Mouse (Mus musculus) hindbrain, embryonic 11.5 days (tissue): Measurements from ENCODE around the gene Map3k5. TPM values are rescaled to one million over a fixed set of nuclear protein-coding genes. Genes with fewer than 3 reads are reported as not detected.

Source experiments
- ATAC-seq: fragments of 200-750 bp; cut with Nextera tagmentation; 2 replicates; pipeline ENCODE4 v1.8.0; 2017; ENCODE audit warnings: mild to moderate bottlenecking, moderate TSS enrichment, moderate library complexity; ENCODE audit not compliant: low FRiP score
- DNase-seq: peaks from one replicate; pipeline ENCODE4 v3.0.0-alpha.2; 2015; ENCODE audit warnings: low spot score
- H3K27ac ChIP-seq: fragments of 300-500 bp; sonication (generic); 2 replicates; pipeline ENCODE4 v1.5.1; 2014; ENCODE audit warnings: mild to moderate bottlenecking, low read depth, low read length
- H3K27me3 ChIP-seq: fragments of 300-500 bp; sonication (generic); 2 replicates; pipeline ENCODE4 v1.6.1; 2014; ENCODE audit warnings: mild to moderate bottlenecking, low read length, moderate library complexity, mixed read lengths; ENCODE audit not compliant: control insufficient read depth, insufficient read depth
- H3K36me3 ChIP-seq: fragments of 300-500 bp; sonication (generic); 2 replicates; pipeline ENCODE4 v1.6.1; 2014; ENCODE audit warnings: mild to moderate bottlenecking, low read length, moderate library complexity, mixed read lengths; ENCODE audit not compliant: control insufficient read depth, insufficient read depth
- H3K4me1 ChIP-seq: fragments of 300-500 bp; sonication (generic); replicated peaks from 2 replicates; pipeline ENCODE4 v1.6.1; 2014; ENCODE audit warnings: low read length, mixed read lengths; ENCODE audit not compliant: control insufficient read depth, insufficient read depth
- H3K4me2 ChIP-seq: fragments of 300-500 bp; sonication (generic); replicated peaks from 2 replicates; pipeline ENCODE4 v1.6.1; 2014; ENCODE audit warnings: mild to moderate bottlenecking, low read depth, low read length
- H3K4me3 ChIP-seq: fragments of 300-500 bp; sonication (generic); 2 replicates; pipeline ENCODE4 v1.5.1; 2014; ENCODE audit warnings: low read depth, low read length
- H3K9ac ChIP-seq: fragments of 300-500 bp; sonication (generic); 2 replicates; pipeline ENCODE4 v1.6.1; 2014; ENCODE audit warnings: low read depth, low read length
- H3K9me3 ChIP-seq: fragments of 300-500 bp; sonication (generic); 2 replicates; pipeline ENCODE4 v1.6.1; 2016; ENCODE audit warnings: low read length; ENCODE audit not compliant: control insufficient read depth
- WGBS: fragments of 180-500 bp; shearing (Covaris S2); extraction: QIAGEN DNeasy Blood & Tissue Kit; methylation state at CpG from one replicate; pipeline ENCODE4 v1.1.7; 2014; 5-methylcytosine and 5-hydroxymethylcytosine counted together
- polyA plus RNA-seq: library from polyadenylated mRNA; unstranded; fragments of >200 nt; fragmentation: Nextera tagmentation; extraction: Ambion mirVana; gene quantifications from 2 replicates; pipeline ENCODE4 v1.2.1, GENCODE M21; 2014

Gene Map3k5
- polyA plus RNA-seq, 1 experiment from 2014 or later: 0.66 TPM

- ATAC-seq (no peak), DNase-seq (no peak)
- H3K9me3 ChIP-seq: no peaks in the 10 kb centered on the region
- H3K27ac ChIP-seq: no peak overlapping the region
- H3K36me3 ChIP-seq: no peaks in the 10 kb centered on the region
- H3K9ac ChIP-seq: no peak overlapping the region
- no peaks in the 10 kb centered on the region for H3K4me1 ChIP-seq
- H3K4me2 ChIP-seq: no peak overlapping the region
- H3K4me3 ChIP-seq: no peak overlapping the region
- WGBS: 60% methylated on average over 4 of the region's 4 CpGs
- H3K27me3 ChIP-seq: no peaks in the 10 kb centered on the region
These were observed 224.5 kb downstream of the Map3k5 start for GRCm38 (mm10) chr10:20158756-20159155.

DNA sequence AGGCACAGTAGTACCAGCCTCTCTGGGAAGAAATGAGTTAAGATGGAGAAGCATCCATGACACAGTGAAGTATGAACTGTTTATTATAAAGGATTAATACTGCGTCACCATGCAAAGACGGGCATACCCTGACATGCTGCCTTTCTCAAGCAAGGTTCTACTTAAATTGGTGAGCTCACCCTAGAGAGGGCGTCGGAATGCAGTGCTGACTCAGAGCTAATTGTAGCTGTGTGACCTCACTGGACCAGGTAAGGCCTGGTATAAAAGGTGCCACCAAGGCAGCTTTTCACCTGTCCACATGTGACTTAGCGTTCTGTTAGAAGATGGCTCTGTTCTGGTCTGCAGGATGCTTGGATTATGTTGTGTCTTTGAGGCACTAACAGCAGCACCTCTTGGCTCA is 225.0 kb downstream of the Map3k5 start:
- H3K27ac ChIP-seq: no peak overlapping the region
- no peaks in the 10 kb centered on the region for H3K4me1 ChIP-seq
- H3K27me3 ChIP-seq: no peaks in the 10 kb centered on the region
- H3K4me2 ChIP-seq: no peak overlapping the region
- ATAC-seq: no peak
- no peak overlapping the region for H3K4me3 ChIP-seq
- no peaks in the 10 kb centered on the region for H3K9me3 ChIP-seq
- no peaks in the 10 kb centered on the region for H3K36me3 ChIP-seq
- no peak overlapping the region for H3K9ac ChIP-seq
- 88% methylated on average over 5 of the region's 5 CpGs for WGBS
- no peak for DNase-seq

- H3K9me3 ChIP-seq: no peaks in the 10 kb centered on the region
- DNase-seq (no peak), ATAC-seq (no peak)
- no peaks in the 10 kb centered on the region for H3K36me3 ChIP-seq
- WGBS: 62% methylated on average over 8 of the region's 8 CpGs
- H3K4me2 ChIP-seq: no peak overlapping the region
- H3K27ac ChIP-seq: no peak overlapping the region
- no peaks in the 10 kb centered on the region for H3K4me1 ChIP-seq
- no peak overlapping the region for H3K9ac ChIP-seq
- H3K27me3 ChIP-seq: no peaks in the 10 kb centered on the region
- H3K4me3 ChIP-seq: no peak overlapping the region
These were observed 226.6 kb downstream of the Map3k5 start for GRCm38 (mm10) chr10:20160914-20161313.

- no peak overlapping the region for H3K9ac ChIP-seq
- H3K4me1 ChIP-seq: no peaks in the 10 kb centered on the region
- no peak overlapping the region for H3K4me2 ChIP-seq
- WGBS: 87% methylated on average over 5 of the region's 5 CpGs
- H3K9me3 ChIP-seq: no peaks in the 10 kb centered on the region
- no peak overlapping the region for H3K4me3 ChIP-seq
- H3K27ac ChIP-seq: no peak overlapping the region
- H3K36me3 ChIP-seq: no peaks in the 10 kb centered on the region
- DNase-seq: no peak
- no peak for ATAC-seq
- H3K27me3 ChIP-seq: no peaks in the 10 kb centered on the region; the same call in 1 of the 2 replicates
These were observed 230.5 kb downstream of the Map3k5 start for GRCm38 (mm10) chr10:20164810-20165209.

DNA sequence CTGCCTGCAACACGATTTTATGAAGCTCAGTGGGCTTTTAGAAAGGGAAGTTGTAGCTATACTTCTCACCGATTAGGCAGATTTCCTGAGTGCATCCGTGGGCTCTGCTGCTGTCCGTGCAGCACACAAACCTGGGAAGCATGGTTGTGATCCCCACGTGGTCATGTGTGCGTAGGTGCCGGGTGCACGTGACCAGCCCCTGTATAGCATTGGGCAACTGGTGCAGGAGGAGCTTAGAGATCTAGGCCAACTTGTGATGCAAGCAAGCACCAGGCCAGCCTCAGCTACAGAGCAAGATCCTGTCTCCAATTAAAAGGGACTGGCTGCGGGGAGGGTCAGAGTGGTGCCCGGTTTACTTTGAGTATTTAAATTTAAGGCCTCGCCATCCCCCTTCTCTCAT is 232.5 kb downstream of the Map3k5 start:
- no peaks in the 10 kb centered on the region for H3K9me3 ChIP-seq
- H3K4me2 ChIP-seq: no peak overlapping the region
- ATAC-seq (no peak), DNase-seq (no peak)
- no peak overlapping the region for H3K4me3 ChIP-seq
- 80% methylated on average over 11 of the region's 11 CpGs for WGBS
- no peak overlapping the region for H3K9ac ChIP-seq
- H3K27me3 ChIP-seq: no peaks in the 10 kb centered on the region; the same call in 1 of the 2 replicates
- H3K4me1 ChIP-seq: peaks cover 5% of the 10 kb centered on the region; the same call in 1 of the 2 replicates
- no peaks in the 10 kb centered on the region for H3K36me3 ChIP-seq
- no peak overlapping the region for H3K27ac ChIP-seq

- H3K4me3 ChIP-seq: no peak overlapping the region
- ATAC-seq (no peak), DNase-seq (no peak)
- WGBS: 91% methylated on average over 4 of the region's 4 CpGs
- no peak overlapping the region for H3K27ac ChIP-seq
- H3K27me3 ChIP-seq: peaks cover 2% of the 10 kb centered on the region; the same call in 1 of the 2 replicates
- peaks cover 5% of the 10 kb centered on the region; the same call in 1 of the 2 replicates for H3K4me1 ChIP-seq
- H3K9ac ChIP-seq: no peak overlapping the region
- H3K9me3 ChIP-seq: no peaks in the 10 kb centered on the region
- no peaks in the 10 kb centered on the region for H3K36me3 ChIP-seq
- H3K4me2 ChIP-seq: no peak overlapping the region
These were observed 233.2 kb downstream of the Map3k5 start for GRCm38 (mm10) chr10:20167467-20167866.

GRCm38 (mm10) chr10:20169182-20169674 is 235.0 kb downstream of the Map3k5 start:
- Histone ChIP-seq H3K27me3 (peaks cover 2% of the 10 kb centered on the region; the same call in 1 of the 2 replicates), H3K9ac (no peak overlapping the region), H3K36me3 (no peaks in the 10 kb centered on the region), H3K4me1 (peaks cover 5% of the 10 kb centered on the region; the same call in 1 of the 2 replicates), H3K4me2 (no peak overlapping the region), H3K9me3 (no peaks in the 10 kb centered on the region), H3K27ac (no peak overlapping the region), H3K4me3 (no peak overlapping the region)
- ATAC-seq (no peak), DNase-seq (no peak)
- 92% methylated on average over 3 of the region's 3 CpGs for WGBS

GRCm38 (mm10) chr10:20169927-20170604 is 235.8 kb downstream of the Map3k5 start:
- no peaks in the 10 kb centered on the region for H3K36me3 ChIP-seq
- peak overlapping the region; percentile 44 for H3K4me2 ChIP-seq
- H3K4me3 ChIP-seq: peak overlapping the region; percentile 16
- ATAC-seq: peak; percentile 74
- peaks cover 5% of the 10 kb centered on the region; the same call in 1 of the 2 replicates for H3K4me1 ChIP-seq
- H3K9me3 ChIP-seq: no peaks in the 10 kb centered on the region
- no peak for DNase-seq
- no peak overlapping the region for H3K9ac ChIP-seq
- H3K27ac ChIP-seq: no peak overlapping the region
- H3K27me3 ChIP-seq: peaks cover 2% of the 10 kb centered on the region; the same call in 1 of the 2 replicates
- WGBS: 22% methylated on average over 19 of the region's 19 CpGs

DNA sequence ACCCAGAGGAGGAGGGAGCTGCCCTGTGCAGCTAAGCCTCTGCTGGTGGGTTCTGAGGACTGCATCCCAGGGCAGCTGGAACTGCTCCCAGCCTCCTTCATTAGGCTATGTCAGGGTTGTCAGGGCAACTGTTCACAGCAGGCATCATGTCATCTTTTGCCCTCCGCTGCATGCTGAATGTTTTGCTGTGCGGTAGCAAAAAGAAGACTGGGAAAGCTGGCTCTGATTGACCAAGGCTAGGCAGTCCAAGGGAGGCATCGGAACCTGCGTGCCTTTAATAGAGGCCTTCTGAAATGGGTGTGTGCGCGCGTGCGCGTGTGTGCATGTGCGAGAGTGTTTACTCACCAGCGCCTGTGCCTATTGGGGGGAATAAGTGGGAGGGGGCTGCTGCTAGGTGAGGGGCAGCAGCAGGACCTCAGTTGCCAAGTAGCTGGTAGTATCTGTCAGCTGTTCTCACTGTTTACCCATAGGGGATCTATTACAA is 236.4 kb downstream of the Map3k5 start:
- H3K4me3 ChIP-seq: peak overlapping the region; percentile 16
- H3K9me3 ChIP-seq: no peaks in the 10 kb centered on the region
- no peaks in the 10 kb centered on the region for H3K36me3 ChIP-seq
- no peak overlapping the region for H3K9ac ChIP-seq
- ATAC-seq: peak; percentile 99
- H3K4me1 ChIP-seq: peaks cover 5% of the 10 kb centered on the region; the same call in 1 of the 2 replicates
- WGBS: 30% methylated on average over 11 of the region's 11 CpGs
- no peak overlapping the region for H3K27ac ChIP-seq
- peak; percentile 86 for DNase-seq
- peak overlapping the region; percentile 44 for H3K4me2 ChIP-seq
- peaks cover 2% of the 10 kb centered on the region; the same call in 1 of the 2 replicates for H3K27me3 ChIP-seq
